Mouse (Mus musculus) erythroblast, embryonic 14.5 days (primary cell): ENCODE data around the gene Clstn2. TPM values are rescaled to one million over a fixed set of nuclear protein-coding genes. Genes with fewer than 3 reads are reported as not detected.

Experiments used
- H3K27me3 ChIP-seq: 2 replicates; pipeline ENCODE4 v1.6.1; 2012; ENCODE audit warnings: inconsistent platforms; ENCODE audit not compliant: control insufficient read depth
- H3K36me3 ChIP-seq: 2 replicates; pipeline ENCODE4 v1.6.1; 2012; ENCODE audit warnings: mild to moderate bottlenecking, inconsistent platforms; ENCODE audit not compliant: control insufficient read depth
- H3K4me1 ChIP-seq: 2 replicates; pipeline ENCODE4 v1.6.1; 2012; ENCODE audit warnings: inconsistent platforms; ENCODE audit not compliant: control insufficient read depth
- H3K4me3 ChIP-seq: replicated peaks from 2 replicates; pipeline ENCODE3; 2012; ENCODE audit warnings: moderate library complexity, mild to moderate bottlenecking, inconsistent platforms
- H3K9me3 ChIP-seq: 2 replicates; pipeline ENCODE4 v1.6.1; 2012; ENCODE audit warnings: low read length, inconsistent platforms, mixed read lengths; ENCODE audit not compliant: control insufficient read depth
- GATA1 ChIP-seq: IDR thresholded peaks from 2 replicates; pipeline ENCODE4 v1.6.1; 2012; ENCODE audit warnings: low read length, inconsistent platforms, mixed read lengths
- TAL1 ChIP-seq: IDR thresholded peaks from 3 replicates; pipeline ENCODE4 v1.6.1; 2012; ENCODE audit warnings: low read length, inconsistent platforms, mixed read lengths
- polyA plus RNA-seq: library from polyadenylated mRNA; stranded (reverse); fragments of >175 nt; gene quantifications from 2 replicates; pipeline ENCODE4 v1.2.3, GENCODE M21; 2012

The Clstn2 gene
- polyA plus RNA-seq, 1 experiment, result not detected

- Histone ChIP-seq H3K4me3 (no peak overlapping the region), H3K9me3 (peaks cover 2% of the 10 kb centered on the region; the same call in 1 of the 2 replicates), H3K4me1 (no peaks in the 10 kb centered on the region), H3K36me3 (no peaks in the 10 kb centered on the region), H3K27me3 (no peaks in the 10 kb centered on the region)
- TF ChIP-seq TAL1 (no peak), GATA1 (no peak)
Observed at GRCm38 (mm10) chr9:97813157-97813556, 219.8 kb downstream of the Clstn2 start.

- no peaks in the 10 kb centered on the region for H3K27me3 ChIP-seq
- no peaks in the 10 kb centered on the region for H3K36me3 ChIP-seq
- H3K4me1 ChIP-seq, result no peaks in the 10 kb centered on the region
- no peak for TF ChIP-seq TAL1
- TF ChIP-seq GATA1, result no peak
- H3K4me3 ChIP-seq, result no peak overlapping the region
- H3K9me3 ChIP-seq, result peaks cover 2% of the 10 kb centered on the region
Observed at GRCm38 (mm10) chr9:97807031-97807430, 225.9 kb downstream of the Clstn2 start.

GRCm38 (mm10) chr9:97793661-97794060, 239.3 kb downstream of the Clstn2 start:
- TF ChIP-seq GATA1, result no peak
- no peaks in the 10 kb centered on the region for H3K36me3 ChIP-seq
- H3K4me3 ChIP-seq, result no peak overlapping the region
- H3K4me1 ChIP-seq, result no peaks in the 10 kb centered on the region
- H3K9me3 ChIP-seq, result no peaks in the 10 kb centered on the region
- no peaks in the 10 kb centered on the region for H3K27me3 ChIP-seq

GRCm38 (mm10) chr9:97788151-97788670, 244.8 kb downstream of the Clstn2 start:
- TF ChIP-seq TAL1, result no peak
- no peak for TF ChIP-seq GATA1
- H3K9me3 ChIP-seq, result no peaks in the 10 kb centered on the region
- no peaks in the 10 kb centered on the region for H3K4me1 ChIP-seq
- H3K27me3 ChIP-seq, result no peaks in the 10 kb centered on the region
- H3K4me3 ChIP-seq, result no peak overlapping the region
- H3K36me3 ChIP-seq, result no peaks in the 10 kb centered on the region

- Histone ChIP-seq H3K4me1 (no peaks in the 10 kb centered on the region), H3K9me3 (no peaks in the 10 kb centered on the region), H3K27me3 (no peaks in the 10 kb centered on the region), H3K4me3 (no peak overlapping the region), H3K36me3 (no peaks in the 10 kb centered on the region)
- no peak for TF ChIP-seq GATA1
Observed at GRCm38 (mm10) chr9:97780032-97780616, 252.9 kb downstream of the Clstn2 start.

- Histone ChIP-seq H3K27me3 (no peaks in the 10 kb centered on the region), H3K36me3 (no peaks in the 10 kb centered on the region), H3K9me3 (no peaks in the 10 kb centered on the region; the same call in 1 of the 2 replicates), H3K4me3 (no peak overlapping the region), H3K4me1 (no peaks in the 10 kb centered on the region)
- TF ChIP-seq TAL1 (no peak), GATA1 (no peak)
Observed at GRCm38 (mm10) chr9:97775770-97776169, 257.2 kb downstream of the Clstn2 start.

- TF ChIP-seq GATA1 (no peak), TAL1 (no peak)
- Histone ChIP-seq H3K4me3 (no peak overlapping the region), H3K27me3 (no peaks in the 10 kb centered on the region), H3K36me3 (no peaks in the 10 kb centered on the region), H3K9me3 (peaks cover 4% of the 10 kb centered on the region), H3K4me1 (no peaks in the 10 kb centered on the region)
Observed at GRCm38 (mm10) chr9:97774991-97775390, 258.0 kb downstream of the Clstn2 start.

- H3K4me1 ChIP-seq, result no peaks in the 10 kb centered on the region
- H3K4me3 ChIP-seq, result no peak overlapping the region
- no peaks in the 10 kb centered on the region for H3K27me3 ChIP-seq
- H3K36me3 ChIP-seq, result no peaks in the 10 kb centered on the region
- peaks cover 4% of the 10 kb centered on the region for H3K9me3 ChIP-seq
- TF ChIP-seq TAL1, result no peak
- TF ChIP-seq GATA1, result no peak
Observed at GRCm38 (mm10) chr9:97773911-97774310, 259.1 kb downstream of the Clstn2 start.

GRCm38 (mm10) chr9:97772431-97772830, 260.6 kb downstream of the Clstn2 start:
- Histone ChIP-seq H3K4me1 (no peaks in the 10 kb centered on the region), H3K9me3 (peaks cover 4% of the 10 kb centered on the region)

GRCm38 (mm10) chr9:97769331-97769730, 263.6 kb downstream of the Clstn2 start:
- no peaks in the 10 kb centered on the region for H3K4me1 ChIP-seq
- no peak for TF ChIP-seq GATA1
- TF ChIP-seq TAL1, result no peak
- H3K36me3 ChIP-seq, result no peaks in the 10 kb centered on the region
- no peaks in the 10 kb centered on the region for H3K27me3 ChIP-seq
- H3K4me3 ChIP-seq, result no peak overlapping the region
- peaks cover 14% of the 10 kb centered on the region for H3K9me3 ChIP-seq

More at GRCm38 (mm10) chr9:97772431-97772830, 260.6 kb downstream of the Clstn2 start:
- Histone ChIP-seq H3K36me3 (no peaks in the 10 kb centered on the region), H3K4me3 (no peak overlapping the region), H3K27me3 (no peaks in the 10 kb centered on the region)
- TF ChIP-seq GATA1, result no peak
- no peak for TF ChIP-seq TAL1
